Mouse (Mus musculus) hindbrain, embryonic 13.5 days (tissue): ENCODE data around the gene Olfr894. TPM values are rescaled to one million over a fixed set of nuclear protein-coding genes. Genes with fewer than 3 reads are reported as not detected.
"Not testable (repeated sequence)": the region's sequence is repeated elsewhere in the genome, so short reads cannot be mapped to it uniquely, and the experiment has no call there.

ENCODE experiments used
- ATAC-seq: fragments of 200-750 bp; cut with Nextera tagmentation; 2 replicates; pipeline ENCODE4 v1.8.0; 2017; ENCODE audit warnings: moderate TSS enrichment; ENCODE audit not compliant: low FRiP score
- H3K27ac ChIP-seq: fragments of 300-500 bp; sonication (generic); 2 replicates; pipeline ENCODE4 v1.5.1; 2015; ENCODE audit warnings: inconsistent platforms, mild to moderate bottlenecking, moderate library complexity
- H3K27me3 ChIP-seq: fragments of 300-500 bp; sonication (generic); 2 replicates; pipeline ENCODE4 v1.6.1; 2015; ENCODE audit warnings: mild to moderate bottlenecking, inconsistent platforms
- H3K36me3 ChIP-seq: fragments of 300-500 bp; sonication (generic); 2 replicates; pipeline ENCODE4 v1.6.1; 2015; ENCODE audit warnings: mild to moderate bottlenecking, inconsistent platforms
- H3K4me1 ChIP-seq: fragments of 300-500 bp; sonication (generic); replicated peaks from 2 replicates; pipeline ENCODE4 v1.6.1; 2015; ENCODE audit warnings: inconsistent platforms
- H3K4me2 ChIP-seq: fragments of 300-500 bp; sonication (generic); 2 replicates; pipeline ENCODE4 v1.6.1; 2015; ENCODE audit warnings: inconsistent platforms, mild to moderate bottlenecking, moderate library complexity
- H3K4me3 ChIP-seq: fragments of 300-500 bp; sonication (generic); 2 replicates; pipeline ENCODE4 v1.5.1; 2015; ENCODE audit warnings: mild to moderate bottlenecking, inconsistent platforms
- H3K9ac ChIP-seq: fragments of 300-500 bp; sonication (generic); 2 replicates; pipeline ENCODE4 v1.6.1; 2015; ENCODE audit warnings: mild to moderate bottlenecking, inconsistent platforms
- H3K9me3 ChIP-seq: fragments of 300-500 bp; sonication (generic); 2 replicates; pipeline ENCODE4 v1.6.1; 2016; ENCODE audit warnings: inconsistent platforms
- WGBS: fragments of 180-500 bp; shearing (Covaris S2); methylation state at CpG from one replicate; pipeline ENCODE4 v1.1.7; 2015; 5-methylcytosine and 5-hydroxymethylcytosine counted together
- polyA plus RNA-seq: library from polyadenylated mRNA; unstranded; fragments of >200 nt; fragmentation: Nextera tagmentation; extraction: Ambion mirVana; gene quantifications from 2 replicates; pipeline ENCODE4 v1.2.1, GENCODE M21; 2015

The Olfr894 gene
- not detected in 2 replicates for polyA plus RNA-seq

DNA sequence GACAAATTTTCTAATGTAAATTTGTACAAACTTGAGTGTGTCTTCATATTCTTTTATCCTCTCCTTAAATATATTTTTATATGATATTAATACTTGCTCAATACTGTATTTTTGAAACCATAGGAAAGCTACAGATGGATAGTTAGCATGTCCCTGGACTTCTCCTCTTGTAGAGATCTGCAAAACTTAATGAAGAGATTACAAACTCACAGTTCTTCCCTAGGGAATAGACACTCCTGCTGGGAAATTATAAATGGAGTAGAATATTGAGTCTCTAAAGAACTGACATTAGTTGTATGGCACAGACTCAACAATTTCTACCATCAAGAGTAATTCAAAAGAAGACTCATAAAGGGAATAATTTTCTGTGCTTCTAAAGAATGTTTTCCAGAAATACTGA is at the start of gene Olfr894:
TSS of gene Olfr894 (plus strand) at position 301 of the 400 bp plus-strand sequence.
- no peak for ATAC-seq
- H3K36me3 ChIP-seq: no peaks in the 10 kb centered on the region
- no peak within 1 kb of the TSS for H3K9ac ChIP-seq
- H3K4me2 ChIP-seq: no peak within 1 kb of the TSS
- H3K4me3 ChIP-seq: no peak within 1 kb of the TSS
- no peaks in the 10 kb centered on the region for H3K9me3 ChIP-seq
- no peak within 1 kb of the TSS for H3K27ac ChIP-seq
- no peaks in the 10 kb centered on the region for H3K27me3 ChIP-seq
- no peaks in the 10 kb centered on the region for H3K4me1 ChIP-seq

DNA sequence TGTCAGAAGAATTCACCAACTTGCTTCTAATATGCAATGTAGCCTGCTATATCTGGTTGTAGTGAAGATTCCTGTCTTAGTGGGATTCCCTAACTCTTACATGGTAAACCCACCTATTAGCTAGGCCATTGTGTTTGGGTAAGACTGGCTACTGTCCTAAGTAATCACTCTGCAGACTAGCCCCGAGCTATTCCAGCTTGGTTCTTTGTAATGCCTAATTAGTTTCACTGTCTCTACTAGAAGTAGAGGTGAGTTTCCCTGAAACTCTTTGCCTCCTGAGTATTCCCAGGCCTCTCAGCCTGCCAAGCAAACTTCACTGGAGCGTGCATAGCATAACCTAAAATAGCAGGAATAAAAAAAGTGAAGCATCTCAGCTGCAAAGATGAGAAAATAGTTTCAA is 49.5 kb upstream of the Olfr894 start:
- WGBS: 61% methylated on average over 2 of the region's 2 CpGs
- not testable (repeated sequence) for H3K27me3 ChIP-seq, ATAC-seq

DNA sequence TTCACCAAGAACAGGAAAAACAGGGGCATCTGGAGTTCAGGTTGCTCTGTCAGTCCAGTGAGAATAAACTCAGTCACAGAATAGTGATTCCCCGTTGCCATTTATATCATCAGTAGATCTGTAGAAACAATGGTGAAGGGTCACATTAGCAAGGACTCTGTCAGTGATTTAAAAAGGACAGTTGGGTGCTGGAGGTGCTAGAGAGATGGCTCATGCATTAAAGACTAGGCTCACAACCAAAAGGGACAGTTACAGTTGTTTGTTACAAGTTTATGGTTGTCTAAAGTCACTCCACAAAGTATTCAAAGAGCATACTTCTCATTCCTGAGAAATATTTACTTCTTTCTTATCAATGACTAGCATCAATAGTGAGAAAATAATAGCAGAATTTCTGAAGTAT is 37.1 kb upstream of the Olfr894 start, which contains the start of gene Olfr891:
TSS of gene Olfr891 (minus strand) at position 101 of the 400 bp plus-strand sequence.
- no peaks in the 10 kb centered on the region for H3K27me3 ChIP-seq
- no peak within 1 kb of the TSS for H3K4me3 ChIP-seq
- WGBS: 97% methylated on average over 1 of the region's 1 CpGs
- no peak for ATAC-seq
- peaks cover 6% of the 10 kb centered on the region; the same call in 1 of the 2 replicates for H3K9me3 ChIP-seq
- no peak within 1 kb of the TSS for H3K27ac ChIP-seq
- H3K4me2 ChIP-seq: no peak within 1 kb of the TSS
- no peak within 1 kb of the TSS for H3K9ac ChIP-seq
- no peaks in the 10 kb centered on the region for H3K36me3 ChIP-seq
- H3K4me1 ChIP-seq: no peaks in the 10 kb centered on the region

More for the DNA sequence above, 49.5 kb upstream of the Olfr894 start:
- H3K27ac ChIP-seq, H3K4me3 ChIP-seq, H3K4me2 ChIP-seq, H3K4me1 ChIP-seq, H3K9me3 ChIP-seq, H3K36me3 ChIP-seq, H3K9ac ChIP-seq: not testable (repeated sequence)

DNA sequence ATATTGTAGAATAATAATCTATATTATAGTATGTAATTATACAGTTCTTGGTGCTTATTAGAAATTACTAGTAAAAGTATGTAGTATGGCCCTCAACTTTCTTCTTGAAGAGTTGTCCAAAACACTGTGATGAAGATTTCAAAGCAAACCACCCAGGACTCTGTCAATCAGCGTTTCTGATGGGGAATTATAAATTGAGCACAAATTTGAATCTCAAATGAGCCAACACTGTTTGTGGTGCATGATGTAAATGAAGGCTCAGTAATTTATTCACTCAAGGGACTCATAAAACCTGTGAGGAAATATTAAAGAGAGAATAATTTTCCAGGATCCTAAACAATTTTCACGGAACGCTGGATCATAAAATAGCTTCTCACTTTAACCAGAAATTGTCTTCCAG is 9.8 kb upstream of the Olfr894 start, which contains the start of gene Olfr893:
TSS of gene Olfr893 (plus strand) at position 301 of the 400 bp plus-strand sequence.
- Histone ChIP-seq H3K27me3 (no peaks in the 10 kb centered on the region), H3K9ac (no peak within 1 kb of the TSS), H3K4me1 (no peaks in the 10 kb centered on the region), H3K9me3 (no peaks in the 10 kb centered on the region), H3K36me3 (no peaks in the 10 kb centered on the region), H3K27ac (no peak within 1 kb of the TSS), H3K4me3 (no peak within 1 kb of the TSS), H3K4me2 (no peak within 1 kb of the TSS)
- WGBS: 74% methylated on average over 3 of the region's 3 CpGs
- ATAC-seq: no peak

DNA sequence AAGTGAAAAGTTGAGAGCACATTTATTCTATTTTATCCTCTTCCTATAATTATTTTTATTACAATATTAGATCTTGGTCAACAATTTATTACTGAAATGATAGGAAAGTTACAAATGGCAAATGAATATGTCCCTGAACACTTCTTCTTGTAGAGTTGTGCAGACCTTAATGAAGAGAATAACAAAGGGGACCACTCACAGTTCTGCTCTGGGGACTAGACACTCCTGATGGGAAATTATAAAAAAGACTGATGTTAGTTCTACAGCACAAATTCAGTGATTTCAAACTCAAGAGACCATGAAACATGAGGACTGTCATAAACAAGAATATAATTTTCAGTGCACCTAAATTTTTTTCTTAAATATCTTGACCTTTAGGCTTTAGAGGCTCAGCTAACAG is 34.6 kb downstream of the Olfr894 start, which contains the start of gene Olfr143:
TSS of gene Olfr143 (plus strand) at position 301 of the 400 bp plus-strand sequence.
- Histone ChIP-seq H3K4me3 (no peak within 1 kb of the TSS), H3K4me1 (no peaks in the 10 kb centered on the region), H3K9ac (no peak within 1 kb of the TSS), H3K9me3 (no peaks in the 10 kb centered on the region), H3K27me3 (no peaks in the 10 kb centered on the region), H3K27ac (no peak within 1 kb of the TSS), H3K4me2 (no peak within 1 kb of the TSS), H3K36me3 (no peaks in the 10 kb centered on the region)
- no peak for ATAC-seq

DNA sequence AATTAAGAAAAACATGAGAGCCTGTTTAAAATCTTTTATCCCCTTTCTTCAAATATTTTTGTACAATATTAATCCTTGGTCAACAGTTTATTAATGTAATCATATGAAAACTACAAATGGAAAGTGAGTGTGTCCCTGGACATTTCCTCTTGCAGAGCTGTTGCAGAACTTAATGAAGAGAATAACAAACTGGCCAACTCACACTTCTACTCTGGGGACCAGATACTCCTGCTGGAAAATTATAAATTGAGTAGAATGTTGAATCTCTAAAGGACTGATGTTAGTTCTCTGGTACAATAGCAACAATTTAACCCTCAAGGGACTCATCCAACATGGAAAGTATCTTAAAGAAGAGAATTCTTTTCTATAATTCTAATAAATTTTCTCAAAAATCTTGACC is 49.7 kb downstream of the Olfr894 start, which contains the start of gene Olfr895:
TSS of gene Olfr895 (plus strand) at position 301 of the 400 bp plus-strand sequence.
- ATAC-seq: no peak
- H3K4me3 ChIP-seq: no peak within 1 kb of the TSS
- H3K27me3 ChIP-seq: no peaks in the 10 kb centered on the region
- H3K36me3 ChIP-seq: no peaks in the 10 kb centered on the region
- no peaks in the 10 kb centered on the region for H3K4me1 ChIP-seq
- no peak within 1 kb of the TSS for H3K4me2 ChIP-seq
- no peak within 1 kb of the TSS for H3K9ac ChIP-seq
- H3K27ac ChIP-seq: no peak within 1 kb of the TSS
- no peaks in the 10 kb centered on the region for H3K9me3 ChIP-seq

Other genes starting within 250 kb of the Olfr894 start
- gene Olfr881, start 226.2 kb upstream of the Olfr894 start, polyA plus RNA-seq: not detected in 2 replicates
- gene Olfr883, start 192.2 kb upstream of the Olfr894 start, polyA plus RNA-seq: not detected in 2 replicates
- gene Olfr884, start 171.5 kb upstream of the Olfr894 start, polyA plus RNA-seq: not detected in 2 replicates
- gene Olfr885, start 156.7 kb upstream of the Olfr894 start, polyA plus RNA-seq: not detected in 2 replicates
- gene Olfr887, start 134.0 kb upstream of the Olfr894 start, polyA plus RNA-seq: not detected in 2 replicates
- not detected in 2 replicates for gene Olfr888, start 109.9 kb upstream of the Olfr894 start, polyA plus RNA-seq
- gene Olfr889, start 102.9 kb upstream of the Olfr894 start, polyA plus RNA-seq: 0.06 and 0.08 TPM in 2 replicates
- not detected in 2 replicates for gene Olfr890, start 75.5 kb upstream of the Olfr894 start, polyA plus RNA-seq
- not detected in 2 replicates for gene Olfr891, start 37.2 kb upstream of the Olfr894 start, polyA plus RNA-seq
- not detected in 2 replicates for gene Olfr893, start 9.7 kb upstream of the Olfr894 start, polyA plus RNA-seq
- not detected in 2 replicates for gene Olfr143, start 34.7 kb downstream of the Olfr894 start, polyA plus RNA-seq
- not detected in 2 replicates for gene Olfr895, start 49.8 kb downstream of the Olfr894 start, polyA plus RNA-seq
- not detected in 2 replicates for gene Olfr896-ps1, start 73.1 kb downstream of the Olfr894 start, polyA plus RNA-seq
- not detected in 2 replicates for gene Olfr25, start 111.0 kb downstream of the Olfr894 start, polyA plus RNA-seq
- gene Olfr898, start 130.4 kb downstream of the Olfr894 start, polyA plus RNA-seq: not detected in 2 replicates
- not detected in 2 replicates for gene Olfr250, start 148.8 kb downstream of the Olfr894 start, polyA plus RNA-seq
- gene Olfr251, start 159.0 kb downstream of the Olfr894 start, polyA plus RNA-seq: not detected in 2 replicates
- not detected in 2 replicates for gene Olfr147, start 183.6 kb downstream of the Olfr894 start, polyA plus RNA-seq
- gene Olfr901, start 211.4 kb downstream of the Olfr894 start, polyA plus RNA-seq: not detected in 2 replicates
- gene Olfr902, start 229.6 kb downstream of the Olfr894 start, polyA plus RNA-seq: not detected in 2 replicates
- not detected in 2 replicates for gene Olfr904, start 245.1 kb downstream of the Olfr894 start, polyA plus RNA-seq